Mouse (Mus musculus) thymus, adult 2 months (tissue): ENCODE data around the gene Sec14l5. TPM values are rescaled to one million over a fixed set of nuclear protein-coding genes. Genes with fewer than 3 reads are reported as not detected.

Experiments used
- DNase-seq: peaks from one replicate; pipeline ENCODE4 v3.0.0; 2021
- H3K27ac ChIP-seq: fragments of 200-500 bp; 2 replicates; pipeline ENCODE4 v1.5.1; 2012; ENCODE audit warnings: low read length, control low read depth; ENCODE audit not compliant: control insufficient read depth, insufficient read depth
- H3K27me3 ChIP-seq: fragments of 200-500 bp; 2 replicates; pipeline ENCODE4 v1.6.1; 2012; ENCODE audit warnings: mild to moderate bottlenecking, low read length, moderate library complexity, mixed read lengths; ENCODE audit not compliant: control insufficient read depth, insufficient read depth
- H3K36me3 ChIP-seq: fragments of 200-500 bp; 2 replicates; pipeline ENCODE4 v1.6.1; 2012; ENCODE audit warnings: mild to moderate bottlenecking, low read length, moderate library complexity; ENCODE audit not compliant: control insufficient read depth, insufficient read depth
- H3K4me1 ChIP-seq: fragments of 200-500 bp; replicated peaks from 2 replicates; pipeline ENCODE4 v1.6.1; 2012; ENCODE audit warnings: low read length; ENCODE audit not compliant: control insufficient read depth, insufficient read depth
- H3K4me3 ChIP-seq: fragments of 200-500 bp; 2 replicates; pipeline ENCODE4 v1.5.1; 2012; ENCODE audit warnings: mild to moderate bottlenecking, low read length, control low read depth, moderate library complexity; ENCODE audit not compliant: control insufficient read depth, insufficient read depth
- CTCF ChIP-seq: fragments of 200-500 bp; IDR thresholded peaks from 2 replicates; pipeline ENCODE4 v1.5.1; 2012; ENCODE audit warnings: mild to moderate bottlenecking, control low read depth, low read length, moderate library complexity, borderline replicate concordance; ENCODE audit not compliant: control insufficient read depth, poor library complexity, insufficient read depth; ENCODE audit errors: extremely low read depth
- POLR2A ChIP-seq: fragments of 200-500 bp; IDR thresholded peaks from 2 replicates; pipeline ENCODE4 v1.6.1; 2012; ENCODE audit warnings: mild to moderate bottlenecking, low read length, control low read depth, moderate library complexity; ENCODE audit not compliant: control insufficient read depth, poor library complexity, insufficient read depth; ENCODE audit errors: extremely low read depth
- WGBS: fragments of 180-500 bp; shearing (Covaris S2); methylation state at CpG from one replicate; pipeline ENCODE4 v1.1.7; 2018; 5-methylcytosine and 5-hydroxymethylcytosine counted together
- polyA plus RNA-seq: library from polyadenylated mRNA; depleted of rRNA; stranded (reverse); fragments of >200 nt; gene quantifications from 2 replicates; pipeline ENCODE4 v1.2.3, GENCODE M21; 2012

Gene Sec14l5
- polyA plus RNA-seq, 1 experiment, result 2.0 TPM

DNA sequence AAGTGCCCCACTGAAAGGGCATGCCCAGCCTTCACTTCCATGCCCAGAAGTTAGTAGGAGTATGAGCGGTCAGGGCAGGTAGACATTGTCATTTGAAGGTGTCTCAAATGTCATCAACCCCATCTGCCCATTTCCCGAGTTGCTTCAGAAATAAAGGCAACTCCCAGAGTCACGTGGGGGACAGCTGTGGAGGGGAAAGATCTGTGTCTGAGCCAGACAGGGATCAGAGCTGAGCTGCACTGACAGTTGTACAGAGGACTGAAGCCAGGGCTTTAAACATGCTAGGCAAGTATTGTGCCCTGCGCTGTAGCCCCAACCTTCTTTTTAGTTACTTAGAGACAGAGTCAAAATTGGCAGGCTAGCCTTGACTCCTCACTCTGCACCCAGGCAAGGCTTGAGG is 27.1 kb upstream of the Sec14l5 start:
- Histone ChIP-seq H3K27me3 (no peaks in the 10 kb centered on the region), H3K27ac (no peak overlapping the region), H3K4me3 (no peak overlapping the region), H3K4me1 (no peaks in the 10 kb centered on the region), H3K36me3 (no peaks in the 10 kb centered on the region)
- 79% methylated on average over 4 of the region's 4 CpGs for WGBS
- TF ChIP-seq CTCF (no peak), POLR2A (no peak)
- DNase-seq, result no peak

DNA sequence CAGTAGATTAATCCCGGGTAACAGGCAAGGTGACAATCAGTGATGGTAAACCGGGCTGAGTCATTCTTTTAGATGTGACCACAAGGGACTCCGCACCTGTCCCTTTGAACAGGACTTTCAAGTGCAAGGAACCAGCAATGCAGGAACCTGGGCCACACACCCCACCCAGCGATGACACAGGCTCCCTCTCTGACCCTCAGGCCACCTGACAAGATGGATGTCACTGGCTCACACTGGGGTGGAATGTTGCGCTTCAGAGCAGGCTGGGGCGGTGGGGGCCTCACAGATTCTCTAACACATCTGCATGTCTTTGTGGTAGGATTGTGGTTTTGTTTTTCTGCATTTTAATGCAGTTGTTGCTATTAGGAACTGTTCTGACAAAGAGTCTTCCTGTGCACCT is 23.4 kb upstream of the Sec14l5 start:
- Histone ChIP-seq H3K36me3 (no peaks in the 10 kb centered on the region), H3K4me1 (no peaks in the 10 kb centered on the region), H3K27me3 (no peaks in the 10 kb centered on the region), H3K27ac (no peak overlapping the region), H3K4me3 (no peak overlapping the region)
- TF ChIP-seq POLR2A (no peak), CTCF (no peak)
- DNase-seq, result no peak
- whole genome bisulfite sequencing, result 37% methylated on average over 6 of the region's 6 CpGs

DNA sequence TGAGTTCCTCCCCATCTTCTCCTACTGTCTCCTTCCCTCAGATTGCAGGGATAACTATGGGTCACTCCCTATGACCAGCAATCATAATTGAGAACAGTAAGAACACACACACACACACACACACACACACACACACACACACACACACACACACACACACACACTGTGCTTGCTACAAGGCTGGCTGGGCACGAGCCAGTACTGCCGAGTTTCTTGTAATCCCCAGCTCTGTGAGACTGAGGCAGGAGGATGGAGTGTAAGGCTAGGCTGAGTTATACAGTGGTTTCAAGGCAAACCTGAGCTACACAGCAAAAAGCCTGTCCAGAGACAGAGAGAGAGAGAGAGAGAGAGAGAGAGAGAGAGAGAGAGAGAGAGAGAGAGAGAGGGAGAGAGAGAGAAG is 16.7 kb upstream of the Sec14l5 start:
- H3K4me3 ChIP-seq, result no peak overlapping the region
- no peaks in the 10 kb centered on the region for H3K4me1 ChIP-seq
- no peaks in the 10 kb centered on the region for H3K36me3 ChIP-seq
- H3K27me3 ChIP-seq, result peaks cover 10% of the 10 kb centered on the region; the same call in 1 of the 2 replicates
- no peak for DNase-seq
- WGBS, result 37% methylated on average over 2 of the region's 2 CpGs
- no peak overlapping the region for H3K27ac ChIP-seq
- no peak for TF ChIP-seq CTCF
- TF ChIP-seq POLR2A, result no peak

DNA sequence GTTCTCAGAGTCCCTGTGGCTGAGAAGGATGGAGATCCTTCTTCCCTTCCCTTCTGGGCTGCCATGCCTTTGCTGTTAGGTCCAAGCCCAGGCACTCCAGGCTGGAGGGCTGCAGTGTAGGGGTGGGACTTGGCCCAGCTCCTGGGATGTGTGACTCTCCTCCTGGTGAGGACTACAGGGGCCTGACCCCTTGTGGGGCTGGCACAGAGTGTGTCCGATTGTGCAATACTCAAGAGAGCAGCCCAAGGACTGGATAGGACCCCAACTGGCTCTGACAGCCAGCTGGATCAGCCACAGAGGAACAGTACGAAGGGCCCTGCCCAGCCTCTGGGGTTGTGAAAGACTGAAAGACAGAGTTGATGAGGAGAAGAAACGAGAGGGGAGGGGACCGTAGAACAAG is 16.1 kb upstream of the Sec14l5 start:
- Histone ChIP-seq H3K27me3 (peaks cover 10% of the 10 kb centered on the region; the same call in 1 of the 2 replicates), H3K4me3 (no peak overlapping the region), H3K4me1 (no peaks in the 10 kb centered on the region), H3K27ac (no peak overlapping the region), H3K36me3 (no peaks in the 10 kb centered on the region)
- no peak for TF ChIP-seq CTCF
- 34% methylated on average over 4 of the region's 4 CpGs for WGBS
- no peak for DNase-seq

DNA sequence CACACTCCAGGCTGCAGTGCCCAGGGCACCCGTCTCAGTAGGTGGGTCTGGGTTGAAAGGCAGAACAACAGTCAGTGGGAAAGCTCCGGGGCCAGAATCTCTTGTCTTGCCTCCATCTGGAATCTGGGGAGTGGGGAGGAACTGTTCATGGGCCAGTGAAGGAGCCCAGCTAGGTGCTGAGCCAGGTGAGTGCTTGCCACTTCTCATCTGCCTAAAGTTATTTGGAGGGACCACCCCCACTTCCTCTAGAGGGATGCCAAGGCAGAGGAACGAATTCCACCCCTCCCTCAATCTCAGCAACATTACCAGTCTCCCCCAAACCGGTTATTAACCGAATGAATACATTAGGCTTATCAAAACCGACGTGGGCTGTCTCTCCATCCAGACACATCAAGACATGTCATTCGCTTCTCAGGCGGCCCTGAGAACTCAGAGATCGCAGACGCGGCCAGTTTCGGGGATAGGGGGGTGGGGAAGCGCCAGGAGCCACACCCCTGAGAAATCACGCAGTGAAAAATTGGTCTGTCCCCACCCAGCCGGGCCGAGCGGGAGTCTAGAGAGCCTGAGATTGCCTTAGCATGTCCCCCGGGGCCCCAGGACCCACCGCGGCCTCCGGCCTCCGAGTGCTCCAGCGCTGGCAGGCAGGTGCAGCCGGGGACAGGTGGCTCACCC is 15.5 kb upstream of the Sec14l5 start:
- no peak for TF ChIP-seq POLR2A
- TF ChIP-seq CTCF, result no peak
- peaks cover 10% of the 10 kb centered on the region; the same call in 1 of the 2 replicates for H3K27me3 ChIP-seq
- no peaks in the 10 kb centered on the region for H3K4me1 ChIP-seq
- 8% methylated on average over 25 of the region's 25 CpGs for WGBS
- 0 out of 2 replicates have a peak overlapping the region, but pooled peaks have one; percentile 1 for H3K4me3 ChIP-seq
- H3K27ac ChIP-seq, result no peak overlapping the region
- no peaks in the 10 kb centered on the region for H3K36me3 ChIP-seq
- no peak for DNase-seq

DNA sequence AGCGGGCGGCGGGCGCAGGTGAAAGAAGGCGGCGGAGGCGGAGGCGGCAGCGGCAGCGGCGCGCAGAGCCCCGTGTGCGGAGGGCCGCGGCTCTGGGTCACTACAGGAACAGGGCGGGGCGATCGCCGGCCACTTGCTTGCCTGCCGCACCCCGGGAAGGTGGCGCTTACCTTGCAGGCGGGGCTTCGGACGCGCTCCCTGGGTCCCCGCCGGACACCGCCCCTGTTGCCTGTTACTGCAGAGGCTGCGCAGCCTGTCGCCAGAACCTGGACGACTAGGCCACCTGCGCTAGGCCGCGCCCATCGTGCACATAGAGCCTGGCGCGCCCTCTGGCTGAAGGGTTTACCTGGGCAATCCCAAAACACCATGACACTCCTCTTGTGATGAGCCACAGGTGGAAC is 14.5 kb upstream of the Sec14l5 start, which contains the start of gene Ppl:
TSS of gene Ppl (minus strand) at position 21 of the 401 bp plus-strand sequence.
- H3K4me1 ChIP-seq, result no peaks in the 10 kb centered on the region
- WGBS, result 4% methylated on average over 39 of the region's 39 CpGs
- H3K27me3 ChIP-seq, result peaks cover 10% of the 10 kb centered on the region; the same call in 1 of the 2 replicates
- DNase-seq, result no peak
- H3K36me3 ChIP-seq, result no peaks in the 10 kb centered on the region
- H3K27ac ChIP-seq, result no peak within 1 kb of the TSS
- peak within 1 kb of the TSS; percentile 11 for H3K4me3 ChIP-seq
- TF ChIP-seq CTCF, result no peak
- TF ChIP-seq POLR2A, result no peak

DNA sequence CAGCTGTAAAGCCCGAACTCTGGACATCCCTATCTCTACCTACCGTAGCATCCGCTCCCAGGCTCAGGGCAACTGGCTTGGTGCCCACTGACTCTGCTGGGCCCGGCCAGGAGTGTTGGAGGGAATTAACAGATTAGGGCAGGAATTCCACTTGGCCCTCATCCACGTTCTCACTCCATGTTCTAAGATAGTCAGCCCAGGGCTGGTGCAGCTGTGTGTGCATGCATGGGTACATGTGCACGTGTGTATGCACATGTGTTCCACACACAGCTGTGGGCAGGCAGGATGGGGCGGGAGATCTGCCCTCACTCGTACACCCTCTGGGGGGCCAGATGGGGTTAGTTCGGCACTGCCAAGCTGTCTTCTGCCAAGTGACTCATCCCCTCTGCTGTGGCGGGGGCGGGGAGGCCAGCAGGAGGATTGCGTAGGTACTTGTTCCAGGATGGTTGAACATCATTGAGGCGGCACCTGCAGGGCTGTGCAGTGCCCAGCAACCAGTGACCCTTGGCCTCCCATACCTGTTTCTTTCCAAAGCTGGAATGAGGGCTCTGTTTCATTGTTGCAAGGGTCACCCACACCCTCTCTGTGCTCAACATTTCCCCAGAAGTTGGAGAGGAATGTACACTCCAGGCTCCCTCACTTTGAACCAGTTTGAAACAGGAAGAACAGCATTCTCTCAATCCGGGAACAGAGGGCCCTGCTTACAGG is 12.1 kb upstream of the Sec14l5 start:
- no peak overlapping the region for H3K4me3 ChIP-seq
- peaks cover 10% of the 10 kb centered on the region; the same call in 1 of the 2 replicates for H3K27me3 ChIP-seq
- no peak for TF ChIP-seq CTCF
- no peak for TF ChIP-seq POLR2A
- no peaks in the 10 kb centered on the region for H3K36me3 ChIP-seq
- no peak overlapping the region for H3K27ac ChIP-seq
- H3K4me1 ChIP-seq, result no peaks in the 10 kb centered on the region
- no peak for DNase-seq
- 87% methylated on average over 14 of the region's 14 CpGs for WGBS
